Mouse (Mus musculus): ENCODE data around the gene Ifngr2. TPM values are rescaled to one million over a fixed set of nuclear protein-coding genes. Genes with fewer than 3 reads are reported as not detected.

The Ifngr2 gene
- polyA plus RNA-seq, 1 experiment from 2014 or later: 99.4 TPM

- no peak for ATAC-seq (ENCODE audit: insufficient number of reproducible peaks, low FRiP score)
- 0 out of 2 replicates have a peak, but pooled peaks cover 2% of the 10 kb centered on the region for H3K36me3 ChIP-seq
- H3K27ac ChIP-seq (ENCODE audit: poor library complexity, severe bottlenecking): no peak overlapping the region
- H3K4me2 ChIP-seq: no peak overlapping the region
- H3K9ac ChIP-seq: no peak overlapping the region
- no peaks in the 10 kb centered on the region for H3K27me3 ChIP-seq (replicated peaks)
- H3K4me3 ChIP-seq: no peak overlapping the region
- H3K4me1 ChIP-seq (replicated peaks): peaks cover 17% of the 10 kb centered on the region
- H3K9me3 ChIP-seq (replicated peaks): no peaks in the 10 kb centered on the region
- 61% methylated on average over 8 of the region's 8 CpGs for WGBS
These were observed 45.3 kb downstream of the Ifngr2 start for GRCm38 (mm10) chr16:91592162-91592561.

GRCm38 (mm10) chr16:91593262-91593661 is 46.4 kb downstream of the Ifngr2 start:
- H3K27me3 ChIP-seq (replicated peaks): no peaks in the 10 kb centered on the region
- ATAC-seq (ENCODE audit: insufficient number of reproducible peaks, low FRiP score): no peak
- H3K4me2 ChIP-seq: no peak overlapping the region
- no peak overlapping the region for H3K4me3 ChIP-seq
- H3K27ac ChIP-seq (ENCODE audit: poor library complexity, severe bottlenecking): no peak overlapping the region
- H3K36me3 ChIP-seq: 0 out of 2 replicates have a peak, but pooled peaks cover 2% of the 10 kb centered on the region
- H3K4me1 ChIP-seq (replicated peaks): peaks cover 20% of the 10 kb centered on the region
- no peak overlapping the region for H3K9ac ChIP-seq
- no peaks in the 10 kb centered on the region for H3K9me3 ChIP-seq (replicated peaks)
- 60% methylated on average over 3 of the region's 3 CpGs for WGBS

GRCm38 (mm10) chr16:91595076-91595475 is 48.2 kb downstream of the Ifngr2 start:
- Histone ChIP-seq H3K4me3 (no peak overlapping the region), H3K27me3 (replicated peaks) (0 out of 2 replicates have a peak, but pooled peaks cover 3% of the 10 kb centered on the region), H3K36me3 (0 out of 2 replicates have a peak, but pooled peaks cover 2% of the 10 kb centered on the region), H3K9me3 (replicated peaks) (no peaks in the 10 kb centered on the region), H3K4me1 (replicated peaks) (peaks cover 17% of the 10 kb centered on the region), H3K9ac (no peak overlapping the region), H3K27ac (ENCODE audit: poor library complexity, severe bottlenecking) (no peak overlapping the region), H3K4me2 (no peak overlapping the region)
- ATAC-seq (ENCODE audit: insufficient number of reproducible peaks, low FRiP score): no peak
- 85% methylated on average over 6 of the region's 6 CpGs for WGBS

GRCm38 (mm10) chr16:91596397-91596778 is 49.5 kb downstream of the Ifngr2 start:
- Histone ChIP-seq H3K9me3 (replicated peaks) (no peaks in the 10 kb centered on the region), H3K27me3 (replicated peaks) (0 out of 2 replicates have a peak, but pooled peaks cover 3% of the 10 kb centered on the region), H3K9ac (peak overlapping the region; percentile 87; the same call in 1 of the 2 replicates), H3K4me2 (peak overlapping the region; percentile 91), H3K36me3 (0 out of 2 replicates have a peak, but pooled peaks cover 2% of the 10 kb centered on the region), H3K4me1 (replicated peaks) (peaks cover 17% of the 10 kb centered on the region), H3K27ac (ENCODE audit: poor library complexity, severe bottlenecking) (no peak overlapping the region), H3K4me3 (peak overlapping the region; percentile 87)
- no peak for ATAC-seq (ENCODE audit: insufficient number of reproducible peaks, low FRiP score)
- WGBS: 17% methylated on average over 9 of the region's 9 CpGs

- peak; percentile 74 for ATAC-seq (ENCODE audit: insufficient number of reproducible peaks, low FRiP score)
- WGBS: under 1% methylated on average over 75 of the region's 75 CpGs
These were observed 50.2 kb downstream of the Ifngr2 start for GRCm38 (mm10) chr16:91596779-91597671.

GRCm38 (mm10) chr16:91597672-91598010 is 50.8 kb downstream of the Ifngr2 start, which contains the start of gene Tmem50b:
TSS of gene Tmem50b (minus strand) at chr16:91597800.
- H3K36me3 ChIP-seq: 0 out of 2 replicates have a peak, but pooled peaks cover 2% of the 10 kb centered on the region
- peak within 1 kb of the TSS; percentile 58 for H3K27ac ChIP-seq (ENCODE audit: poor library complexity, severe bottlenecking)
- H3K9me3 ChIP-seq (replicated peaks): no peaks in the 10 kb centered on the region
- H3K27me3 ChIP-seq (replicated peaks): 0 out of 2 replicates have a peak, but pooled peaks cover 3% of the 10 kb centered on the region
- peak within 1 kb of the TSS; percentile 91 for H3K4me2 ChIP-seq
- peak; percentile 100 for ATAC-seq (ENCODE audit: insufficient number of reproducible peaks, low FRiP score)
- H3K4me1 ChIP-seq (replicated peaks): peaks cover 10% of the 10 kb centered on the region; the same call in 1 of the 2 replicates
- H3K4me3 ChIP-seq: peak within 1 kb of the TSS; percentile 87
- under 1% methylated on average over 34 of the region's 34 CpGs for WGBS
- H3K9ac ChIP-seq: peak within 1 kb of the TSS; percentile 87

More at GRCm38 (mm10) chr16:91596779-91597671, 50.2 kb downstream of the Ifngr2 start:
- H3K4me2 ChIP-seq: peak overlapping the region; percentile 91
- 0 out of 2 replicates have a peak, but pooled peaks cover 2% of the 10 kb centered on the region for H3K36me3 ChIP-seq
- H3K9me3 ChIP-seq (replicated peaks): no peaks in the 10 kb centered on the region
- H3K4me1 ChIP-seq (replicated peaks): peaks cover 16% of the 10 kb centered on the region
- H3K9ac ChIP-seq: peak overlapping the region; percentile 87
- H3K27ac ChIP-seq (ENCODE audit: poor library complexity, severe bottlenecking): peak overlapping the region; percentile 58
- peak overlapping the region; percentile 87 for H3K4me3 ChIP-seq
- 0 out of 2 replicates have a peak, but pooled peaks cover 3% of the 10 kb centered on the region for H3K27me3 ChIP-seq (replicated peaks)

GRCm38 (mm10) chr16:91599242-91599641 is 52.4 kb downstream of the Ifngr2 start:
- Histone ChIP-seq H3K4me3 (no peak overlapping the region), H3K27me3 (replicated peaks) (0 out of 2 replicates have a peak, but pooled peaks cover 3% of the 10 kb centered on the region), H3K4me1 (replicated peaks) (peaks cover 8% of the 10 kb centered on the region; the same call in 1 of the 2 replicates), H3K4me2 (no peak overlapping the region), H3K27ac (ENCODE audit: poor library complexity, severe bottlenecking) (no peak overlapping the region), H3K9ac (no peak overlapping the region), H3K36me3 (0 out of 2 replicates have a peak, but pooled peaks cover 2% of the 10 kb centered on the region), H3K9me3 (replicated peaks) (no peaks in the 10 kb centered on the region)
- ATAC-seq (ENCODE audit: insufficient number of reproducible peaks, low FRiP score): no peak

- H3K9ac ChIP-seq: no peak overlapping the region
- H3K4me1 ChIP-seq (replicated peaks): peaks cover 8% of the 10 kb centered on the region; the same call in 1 of the 2 replicates
- no peaks in the 10 kb centered on the region for H3K36me3 ChIP-seq
- no peaks in the 10 kb centered on the region for H3K9me3 ChIP-seq (replicated peaks)
- no peak overlapping the region for H3K4me2 ChIP-seq
- no peak overlapping the region for H3K27ac ChIP-seq (ENCODE audit: poor library complexity, severe bottlenecking)
- H3K4me3 ChIP-seq: no peak overlapping the region
- ATAC-seq (ENCODE audit: insufficient number of reproducible peaks, low FRiP score): no peak
- WGBS: 74% methylated on average over 4 of the region's 4 CpGs
- H3K27me3 ChIP-seq (replicated peaks): 0 out of 2 replicates have a peak, but pooled peaks cover 3% of the 10 kb centered on the region
These were observed 54.2 kb downstream of the Ifngr2 start for GRCm38 (mm10) chr16:91601081-91601480.

GRCm38 (mm10) chr16:91601693-91602092 is 54.8 kb downstream of the Ifngr2 start:
- no peaks in the 10 kb centered on the region for H3K36me3 ChIP-seq
- WGBS: 67% methylated on average over 9 of the region's 9 CpGs
- H3K27me3 ChIP-seq (replicated peaks): 0 out of 2 replicates have a peak, but pooled peaks cover 3% of the 10 kb centered on the region
- H3K9ac ChIP-seq: no peak overlapping the region
- peaks cover 4% of the 10 kb centered on the region; the same call in 1 of the 2 replicates for H3K4me1 ChIP-seq (replicated peaks)
- no peak overlapping the region for H3K27ac ChIP-seq (ENCODE audit: poor library complexity, severe bottlenecking)
- H3K4me3 ChIP-seq: no peak overlapping the region
- no peak overlapping the region for H3K4me2 ChIP-seq
- no peaks in the 10 kb centered on the region for H3K9me3 ChIP-seq (replicated peaks)
- no peak for ATAC-seq (ENCODE audit: insufficient number of reproducible peaks, low FRiP score)

- Histone ChIP-seq H3K4me3 (no peak overlapping the region), H3K4me1 (replicated peaks) (no peaks in the 10 kb centered on the region), H3K4me2 (no peak overlapping the region), H3K27me3 (replicated peaks) (no peaks in the 10 kb centered on the region), H3K36me3 (no peaks in the 10 kb centered on the region), H3K27ac (ENCODE audit: poor library complexity, severe bottlenecking) (no peak overlapping the region), H3K9me3 (replicated peaks) (no peaks in the 10 kb centered on the region), H3K9ac (no peak overlapping the region)
- WGBS: 73% methylated on average over 6 of the region's 6 CpGs
- no peak for ATAC-seq (ENCODE audit: insufficient number of reproducible peaks, low FRiP score)
These were observed 58.3 kb downstream of the Ifngr2 start for GRCm38 (mm10) chr16:91605156-91605555.

- Histone ChIP-seq H3K9ac (no peak overlapping the region), H3K9me3 (replicated peaks) (no peaks in the 10 kb centered on the region), H3K4me3 (no peak overlapping the region), H3K4me2 (no peak overlapping the region), H3K27me3 (replicated peaks) (no peaks in the 10 kb centered on the region), H3K27ac (ENCODE audit: poor library complexity, severe bottlenecking) (no peak overlapping the region), H3K4me1 (replicated peaks) (no peaks in the 10 kb centered on the region), H3K36me3 (no peaks in the 10 kb centered on the region)
- 83% methylated on average over 8 of the region's 8 CpGs for WGBS
- ATAC-seq (ENCODE audit: insufficient number of reproducible peaks, low FRiP score): no peak
These were observed 60.1 kb downstream of the Ifngr2 start for GRCm38 (mm10) chr16:91606958-91607357.
